Comparison of ENCODE assay signal across 23 mouse cellular contexts in the genomic region with DNA sequence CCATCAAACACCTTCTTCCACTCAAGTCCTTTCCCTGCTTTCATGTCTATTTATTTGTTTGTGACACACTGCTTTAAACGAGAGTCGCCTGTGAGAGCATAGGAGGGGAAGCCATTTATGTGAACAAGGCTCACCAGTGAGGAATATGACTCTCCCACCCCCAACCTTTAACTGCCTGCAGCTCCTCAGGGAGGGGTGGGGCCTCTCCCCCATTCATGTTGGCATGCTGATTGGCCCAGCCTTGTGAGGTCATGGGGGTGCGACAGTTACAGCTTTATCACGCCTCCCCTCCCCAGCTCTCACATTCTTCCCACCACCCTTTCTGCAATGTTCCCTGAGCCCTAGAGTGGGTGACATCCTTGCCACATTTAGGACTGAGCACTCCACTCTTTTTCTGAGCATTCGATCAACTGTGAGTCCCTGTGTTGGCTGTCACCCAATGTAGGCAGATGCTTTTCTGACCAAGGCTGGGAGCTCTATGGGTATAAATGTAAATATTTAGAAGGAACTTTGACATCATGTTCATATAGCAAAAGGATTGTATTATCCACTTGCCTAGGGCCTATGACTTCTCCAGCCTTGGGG.
DNase-seq lines count a peak whose midpoint lies in the region; ATAC-seq and TF ChIP-seq lines count a peak whose summit lies in the region.
"Had no signal": no experiment of that assay in that cellular context is flagged by ENCODE, and none has a peak within 500 bp of the region (broad histone marks: within the 10 kb centered on the region; RNA-seq: fewer than 3 reads in every experiment).

No protein-coding gene starts in this region.

- 41% methylated on average over 5 of the region's 5 CpGs for WGBS in intestine, embryonic 16.5 days
- 47% methylated on average over 5 of the region's 5 CpGs for WGBS in intestine, postnatal 0 days
- WGBS in lung, embryonic 15.5 days = 19% methylated on average over 5 of the region's 5 CpGs
- 32% methylated on average over 5 of the region's 5 CpGs for WGBS in stomach, postnatal 0 days
- 78% methylated on average over 5 of the region's 5 CpGs for WGBS in midbrain, embryonic 13.5 days

- H3K4me1 ChIP-seq in intestine, embryonic 16.5 days (ENCODE audit: control insufficient read depth, insufficient read depth, low read length) = 0 out of 2 replicates have a peak, but pooled peaks cover 4% of the 10 kb centered on the region
- H3K4me1 ChIP-seq in intestine, postnatal 0 days (replicated peaks; ENCODE audit: control insufficient read depth, insufficient read depth, low read length) = no peaks in the 10 kb centered on the region
- peaks cover 24% of the 10 kb centered on the region for H3K4me1 ChIP-seq in lung, embryonic 15.5 days
- no peaks in the 10 kb centered on the region for H3K4me1 ChIP-seq in stomach, postnatal 0 days (replicated peaks; ENCODE audit: control insufficient read depth, insufficient read depth)
- H3K4me1 ChIP-seq in midbrain, embryonic 13.5 days (replicated peaks) = no peaks in the 10 kb centered on the region
- H3K4me1 ChIP-seq: midbrain, embryonic 15.5 days; neural tube, embryonic 12.5 days had no signal

- no peak overlapping the region for H3K4me2 ChIP-seq in intestine, embryonic 16.5 days (ENCODE audit: low read depth, low read length)
- H3K4me2 ChIP-seq in intestine, postnatal 0 days (replicated peaks; ENCODE audit: low read depth) = no peak overlapping the region
- H3K4me2 ChIP-seq in lung, embryonic 15.5 days = no peak overlapping the region
- no peak overlapping the region for H3K4me2 ChIP-seq in stomach, postnatal 0 days (replicated peaks; ENCODE audit: low read depth)
- no peak overlapping the region for H3K4me2 ChIP-seq in midbrain, embryonic 13.5 days (replicated peaks)
- H3K4me2 ChIP-seq: heart, embryonic 12.5 days; hindbrain, embryonic 14.5 days; intestine, embryonic 15.5 days; midbrain, embryonic 15.5 days; neural tube, embryonic 12.5 days had no signal

- no peak for TF ChIP-seq CTCF in intestine, postnatal 0 days (IDR thresholded peaks at IDR 0.05; ENCODE audit: low read depth)
- no peak for TF ChIP-seq CTCF in stomach, postnatal 0 days (IDR thresholded peaks at IDR 0.05; ENCODE audit: low read depth)

- no peaks in the 10 kb centered on the region for H3K27me3 ChIP-seq in intestine, embryonic 16.5 days (replicated peaks; ENCODE audit: control insufficient read depth, insufficient read depth, low read length)
- no peaks in the 10 kb centered on the region for H3K27me3 ChIP-seq in intestine, postnatal 0 days (replicated peaks; ENCODE audit: control insufficient read depth, insufficient read depth, low read length)
- H3K27me3 ChIP-seq in lung, embryonic 15.5 days = no peaks in the 10 kb centered on the region
- no peaks in the 10 kb centered on the region for H3K27me3 ChIP-seq in stomach, postnatal 0 days (ENCODE audit: control insufficient read depth, insufficient read depth, low read length)
- no peaks in the 10 kb centered on the region for H3K27me3 ChIP-seq in midbrain, embryonic 13.5 days
- H3K27me3 ChIP-seq: intestine, embryonic 15.5 days; midbrain, embryonic 15.5 days; neural tube, embryonic 12.5 days had no signal

- no peak overlapping the region for H3K27ac ChIP-seq in intestine, embryonic 16.5 days (ENCODE audit: low read length)
- H3K27ac ChIP-seq in intestine, postnatal 0 days (ENCODE audit: low read depth, low read length) = no peak overlapping the region
- H3K27ac ChIP-seq in lung, embryonic 15.5 days = 0 out of 2 replicates have a peak overlapping the region, but pooled peaks have one; percentile 3
- H3K27ac ChIP-seq in stomach, postnatal 0 days (replicated peaks) = no peak overlapping the region
- no peak overlapping the region for H3K27ac ChIP-seq in midbrain, embryonic 13.5 days
- H3K27ac ChIP-seq: forebrain, embryonic 10.5 days; hindbrain, embryonic 14.5 days; intestine, embryonic 15.5 days; kidney, postnatal 0 days; left cerebral cortex, adult 2 months; midbrain, embryonic 15.5 days; neural tube, embryonic 12.5 days had no signal

- no peaks in the 10 kb centered on the region for H3K36me3 ChIP-seq in intestine, embryonic 16.5 days (ENCODE audit: control insufficient read depth, insufficient read depth, low read length)
- H3K36me3 ChIP-seq in intestine, postnatal 0 days (ENCODE audit: control insufficient read depth, insufficient read depth) = no peaks in the 10 kb centered on the region
- no peaks in the 10 kb centered on the region for H3K36me3 ChIP-seq in lung, embryonic 15.5 days
- H3K36me3 ChIP-seq in stomach, postnatal 0 days (ENCODE audit: control insufficient read depth, insufficient read depth, low read length) = no peaks in the 10 kb centered on the region
- no peaks in the 10 kb centered on the region for H3K36me3 ChIP-seq in midbrain, embryonic 13.5 days
- H3K36me3 ChIP-seq: forebrain, embryonic 10.5 days; heart, embryonic 12.5 days; intestine, embryonic 15.5 days; midbrain, embryonic 15.5 days; neural tube, embryonic 12.5 days had no signal

- ATAC-seq in intestine, embryonic 16.5 days = peak; percentile 34; the same call in 1 of the 2 replicates
- ATAC-seq in intestine, postnatal 0 days = no peak
- ATAC-seq in lung, embryonic 15.5 days (ENCODE audit: borderline replicate concordance, extremely low read depth, low FRiP score, low TSS enrichment) = peak; percentile 48; the same call in 1 of the 2 replicates
- 0 out of 2 replicates have a peak, but pooled peaks have one; percentile 12 for ATAC-seq in stomach, postnatal 0 days (ENCODE audit: low FRiP score, low TSS enrichment)
- ATAC-seq in midbrain, embryonic 13.5 days = no peak
- ATAC-seq: forebrain, embryonic 16.5 days; intestine, embryonic 15.5 days; liver, postnatal 0 days; midbrain, embryonic 15.5 days had no signal

- no peak for DNase-seq in lung, postnatal 14 days
- peak; percentile 12 to 33 for DNase-seq in lung, postnatal 4 days
- no peak for DNase-seq in stomach, postnatal 0 days (ENCODE audit: low spot score)
- DNase-seq: adrenal gland, postnatal 10 days; cerebellum, adult 18-20 months; cerebellum, postnatal 14 days; gastrocnemius, postnatal 10 days; liver; liver, postnatal 0 days; right cerebral cortex, postnatal 14 days had no signal

- TF ChIP-seq EP300 in stomach, postnatal 0 days (optimal IDR thresholded peaks at IDR 0.05) = no peak

- H3K9me3 ChIP-seq in intestine, embryonic 16.5 days (ENCODE audit: control insufficient read depth, low read length) = no peaks in the 10 kb centered on the region
- H3K9me3 ChIP-seq in intestine, postnatal 0 days (ENCODE audit: control insufficient read depth) = no peaks in the 10 kb centered on the region
- no peaks in the 10 kb centered on the region for H3K9me3 ChIP-seq in lung, embryonic 15.5 days
- H3K9me3 ChIP-seq in stomach, postnatal 0 days (ENCODE audit: control insufficient read depth, low read length) = no peaks in the 10 kb centered on the region
- H3K9me3 ChIP-seq in midbrain, embryonic 13.5 days = no peaks in the 10 kb centered on the region
- H3K9me3 ChIP-seq: forebrain, embryonic 10.5 days; heart, embryonic 12.5 days; intestine, embryonic 15.5 days; midbrain, embryonic 15.5 days; neural tube, embryonic 12.5 days had no signal

- no peak overlapping the region for H3K9ac ChIP-seq in intestine, embryonic 16.5 days (ENCODE audit: low read depth, low read length)
- no peak overlapping the region for H3K9ac ChIP-seq in intestine, postnatal 0 days (ENCODE audit: low read depth, low read length)
- no peak overlapping the region for H3K9ac ChIP-seq in lung, embryonic 15.5 days
- no peak overlapping the region for H3K9ac ChIP-seq in stomach, postnatal 0 days (ENCODE audit: low read length)
- H3K9ac ChIP-seq in midbrain, embryonic 13.5 days (replicated peaks) = no peak overlapping the region
- H3K9ac ChIP-seq: heart, embryonic 12.5 days; hindbrain, embryonic 14.5 days; intestine, embryonic 15.5 days; liver, postnatal 0 days; midbrain, embryonic 15.5 days; neural tube, embryonic 12.5 days had no signal

- H3K4me3 ChIP-seq in intestine, embryonic 16.5 days (ENCODE audit: low read length) = no peak overlapping the region
- H3K4me3 ChIP-seq in intestine, postnatal 0 days (ENCODE audit: low read depth, low read length) = no peak overlapping the region
- no peak overlapping the region for H3K4me3 ChIP-seq in lung, embryonic 15.5 days
- no peak overlapping the region for H3K4me3 ChIP-seq in stomach, postnatal 0 days (ENCODE audit: low read depth, low read length)
- H3K4me3 ChIP-seq in midbrain, embryonic 13.5 days (replicated peaks) = no peak overlapping the region
- H3K4me3 ChIP-seq: forebrain, embryonic 10.5 days; heart, embryonic 12.5 days; intestine, embryonic 15.5 days; left cerebral cortex, adult 2 months; midbrain, embryonic 15.5 days; neural tube, embryonic 12.5 days had no signal

Comparison
In these comparisons a context has a peak if more than half of its experiments do, and no peak if none do; other contexts are left out.
1. ATAC-seq: peak in intestine, embryonic 16.5 days (single experiment), lung, embryonic 15.5 days (single experiment) and stomach, postnatal 0 days (single experiment); none in intestine, postnatal 0 days (single experiment) and midbrain, embryonic 13.5 days (single experiment).
2. DNase-seq: peak in lung, postnatal 4 days (2 of 2); none in lung, postnatal 14 days (single experiment) and stomach, postnatal 0 days (single experiment).